Mouse (Mus musculus): ENCODE measurements around the gene Morc1. TPM values are rescaled to one million over a fixed set of nuclear protein-coding genes. Genes with fewer than 3 reads are reported as not detected.
A peak's percentile ranks its signal among the peaks of the same experiment; 100 is the strongest.

The Morc1 gene
- total RNA-seq (2022) = under 1 TPM in 1 of 4 experiments, not detected in 3; 0.17 TPM

DNA sequence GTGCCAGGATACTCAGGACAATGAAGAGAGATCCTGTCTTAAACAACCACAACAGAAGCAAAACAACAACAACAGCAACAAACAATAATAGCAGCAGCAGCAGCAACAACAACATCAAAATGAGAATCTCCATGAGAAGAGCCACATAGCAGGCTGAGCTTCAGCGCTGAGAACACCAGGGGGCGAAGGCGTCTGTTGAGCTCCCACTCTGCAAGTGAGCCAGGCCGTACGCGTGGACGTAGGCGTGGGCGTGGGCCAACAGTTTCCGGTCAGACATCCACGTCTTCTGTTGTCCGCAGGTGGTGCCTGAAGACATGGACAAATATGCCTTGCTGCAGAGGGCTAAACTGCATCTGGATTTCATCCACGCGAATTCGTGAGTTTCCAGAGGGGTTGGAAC, at the start of gene Morc1:
Gene Morc1 (plus strand): TSS at position 211 of the 400 bp plus-strand sequence.
- no peak for DNase-seq (ENCODE audit: low spot score in 2 of 2)

DNA sequence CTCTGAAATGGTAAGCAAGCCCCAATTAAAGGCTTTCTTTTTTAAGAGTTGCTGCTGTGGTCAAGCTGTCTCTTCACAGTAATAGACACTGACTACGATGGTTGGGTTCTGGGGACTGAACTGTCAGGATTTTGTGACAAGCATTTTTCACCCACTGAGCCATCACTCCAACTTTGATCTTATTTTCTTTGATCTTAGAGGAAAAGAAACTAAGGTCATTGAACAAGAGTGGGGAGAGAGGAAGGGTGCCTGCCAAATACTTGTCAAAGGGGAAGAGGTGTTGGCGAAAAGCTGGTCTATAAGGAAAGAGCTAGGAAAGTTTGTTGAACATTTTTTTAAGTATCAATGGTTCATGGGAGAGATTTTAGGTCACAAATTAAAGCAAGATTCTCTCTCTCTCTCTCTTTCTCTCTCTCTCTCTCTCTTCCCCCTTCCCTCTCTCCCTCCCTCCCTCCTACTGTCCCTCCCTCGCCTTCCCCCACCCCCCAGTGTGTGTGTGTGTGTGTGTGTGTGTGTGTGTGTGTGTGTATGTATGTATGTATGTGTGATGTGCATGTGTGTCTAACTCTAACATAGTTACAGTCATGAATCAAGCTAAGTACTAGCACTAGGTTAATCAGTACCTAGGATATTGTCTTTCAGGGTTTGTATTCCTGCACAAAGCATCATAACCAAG, 47.3 kb upstream of the Morc1 start:
- no peak for DNase-seq (ENCODE audit: low spot score in 2 of 2)

DNA sequence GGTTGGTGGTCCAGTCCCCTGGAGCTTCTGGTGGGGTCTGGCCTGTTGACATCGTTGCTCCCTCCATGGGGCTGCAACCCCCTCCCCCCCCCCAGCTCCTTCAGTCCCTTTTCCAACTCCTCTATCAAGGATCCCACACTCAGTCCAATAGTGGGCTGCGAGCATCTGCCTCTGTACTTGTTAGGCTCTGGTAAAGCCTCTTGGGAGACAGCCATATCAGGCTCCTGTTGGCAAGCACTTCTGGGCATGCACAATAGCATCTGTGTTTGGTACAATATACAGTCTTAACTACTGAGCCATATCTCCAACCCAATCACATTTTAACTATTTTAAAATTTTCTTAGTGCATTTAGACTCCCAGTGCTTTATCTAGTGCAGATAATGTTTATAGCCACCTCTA, 44.1 kb upstream of the Morc1 start:
- peak in 1 of 2 experiments; percentile 13 for DNase-seq (ENCODE audit: low spot score in 2 of 2)

DNA sequence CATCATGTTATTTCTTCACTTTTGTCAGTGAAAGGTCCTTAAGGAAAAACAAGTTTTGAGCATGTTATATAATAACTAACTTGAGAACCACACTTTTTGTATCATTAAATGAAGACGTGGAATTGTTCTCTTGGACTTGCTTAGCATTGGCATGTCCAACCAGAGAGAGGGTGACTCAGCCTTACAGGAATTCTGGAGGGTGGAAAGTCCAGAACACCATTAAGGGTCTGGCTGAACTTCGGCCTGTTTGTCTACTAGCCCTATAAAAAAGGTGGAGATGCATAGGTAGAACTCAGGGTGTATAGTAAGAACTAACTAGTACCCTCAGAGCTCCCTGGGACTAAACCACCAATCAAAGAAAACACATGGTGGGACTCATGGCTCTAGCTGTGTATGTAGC, 35.8 kb upstream of the Morc1 start:
- no peak for DNase-seq (ENCODE audit: low spot score in 2 of 2)

DNA sequence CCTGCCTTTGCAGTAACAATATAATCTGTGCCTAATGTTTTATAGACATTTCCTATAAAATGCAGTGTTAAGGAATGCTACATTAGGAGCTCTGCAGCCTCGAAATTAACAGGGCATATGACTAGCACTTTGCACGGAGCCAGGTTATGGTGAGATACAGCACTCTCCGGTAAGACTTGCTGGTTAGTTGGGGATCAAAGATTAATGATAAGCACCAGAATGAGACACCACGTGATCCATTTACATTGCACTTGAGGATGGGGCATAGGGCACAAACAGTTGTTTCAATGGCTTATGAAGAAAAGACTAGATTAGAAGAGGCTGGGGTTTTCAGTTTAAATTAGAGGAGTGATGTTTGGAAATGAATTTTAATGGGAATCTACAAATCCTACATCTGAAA, 28.1 kb upstream of the Morc1 start:
- DNase-seq (ENCODE audit: low spot score in 2 of 2) = no peak

DNA sequence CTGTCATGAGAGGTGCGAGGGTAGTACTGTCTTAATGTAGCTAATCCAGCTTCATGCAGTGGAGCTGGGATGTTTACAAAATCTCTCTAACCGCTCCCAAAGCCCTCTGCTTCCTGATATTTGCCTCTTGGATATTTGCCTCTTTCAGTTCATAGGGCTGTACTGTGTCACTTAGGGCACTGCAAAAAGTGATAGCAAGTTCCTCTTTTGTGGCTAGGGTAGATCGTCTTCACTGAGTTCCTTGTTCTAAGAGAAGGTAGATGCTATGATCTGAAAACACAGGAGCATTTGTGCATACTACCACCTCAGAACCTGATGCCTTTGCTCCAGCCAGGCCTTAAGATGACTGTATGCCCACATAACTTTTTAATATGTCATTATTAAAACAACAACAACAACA, 27.6 kb upstream of the Morc1 start:
- DNase-seq (ENCODE audit: low spot score in 2 of 2) = no peak

DNA sequence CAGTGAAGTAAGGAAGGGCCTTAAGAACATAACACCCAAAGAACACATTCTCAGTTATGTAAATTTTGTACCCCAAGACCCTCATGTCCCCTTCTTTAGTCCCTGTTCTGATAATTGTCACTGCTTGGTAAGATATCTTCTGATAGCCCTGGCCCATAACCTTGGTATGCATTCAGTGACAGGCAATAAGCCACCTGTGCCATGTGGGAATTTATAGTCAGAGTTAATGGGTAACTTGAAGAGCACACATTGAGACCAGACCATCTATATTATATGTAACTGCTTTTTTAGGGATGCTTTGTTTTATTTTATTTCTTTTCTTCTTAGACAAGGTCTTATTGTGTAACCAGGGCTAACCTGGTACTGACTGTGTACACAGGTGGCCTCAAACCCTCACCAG, 27.0 kb upstream of the Morc1 start:
- DNase-seq (ENCODE audit: low spot score in 2 of 2) = no peak

DNA sequence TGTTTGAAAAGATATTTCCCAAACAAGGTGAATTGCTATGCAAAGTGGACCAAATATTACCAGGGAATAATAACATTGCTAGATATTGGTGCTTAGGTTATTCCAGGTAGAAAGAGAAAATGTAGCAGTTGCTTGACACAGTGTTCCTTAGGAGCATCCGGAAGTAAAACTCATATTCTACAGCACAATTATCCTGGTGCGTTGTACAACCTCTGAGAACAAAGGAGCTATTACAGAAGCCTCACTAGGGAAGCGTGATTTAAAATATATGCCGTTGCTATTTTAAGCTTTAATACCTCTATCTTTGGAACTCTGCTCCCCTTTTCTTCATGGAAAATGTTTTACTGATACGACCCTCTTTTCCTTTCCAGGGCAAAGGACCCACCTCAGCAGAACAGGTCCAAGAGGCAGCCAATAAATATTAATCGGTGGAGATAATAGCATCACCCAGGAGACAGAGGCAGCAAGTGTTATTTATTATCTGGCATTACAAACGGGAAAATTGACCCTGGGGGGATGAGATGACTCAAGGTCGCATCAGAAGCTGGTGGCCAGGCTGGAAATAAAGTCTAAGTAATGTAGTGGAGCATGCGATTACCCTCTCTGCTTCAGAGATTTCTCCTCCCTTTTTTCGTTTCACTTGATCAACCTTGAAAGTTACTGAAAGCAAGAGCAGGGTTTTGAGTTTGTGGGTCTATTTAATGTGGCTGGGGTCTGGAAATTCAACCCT, 25.2 kb upstream of the Morc1 start:
- no peak for DNase-seq (ENCODE audit: low spot score in 2 of 2)

DNA sequence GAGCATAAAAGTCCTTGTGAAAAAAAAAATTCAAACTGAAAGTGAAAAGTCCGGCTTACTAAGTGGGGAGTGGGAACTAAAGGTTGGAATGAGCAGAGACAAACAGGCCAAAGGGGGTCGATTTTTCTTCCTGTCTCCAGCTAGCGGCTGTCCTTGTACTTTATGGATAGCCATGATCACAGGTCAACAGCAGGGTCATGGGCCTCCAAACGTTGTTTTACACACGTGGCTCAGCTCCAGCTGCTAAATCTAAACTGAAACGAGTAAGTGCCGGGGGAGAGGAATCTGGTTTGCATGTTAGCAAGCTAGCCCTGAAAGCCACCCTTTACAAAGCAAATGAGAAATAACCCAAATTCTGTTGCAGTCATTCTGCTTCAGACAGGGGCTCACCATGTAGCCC, 21.5 kb upstream of the Morc1 start:
- no peak for DNase-seq (ENCODE audit: low spot score in 2 of 2)

DNA sequence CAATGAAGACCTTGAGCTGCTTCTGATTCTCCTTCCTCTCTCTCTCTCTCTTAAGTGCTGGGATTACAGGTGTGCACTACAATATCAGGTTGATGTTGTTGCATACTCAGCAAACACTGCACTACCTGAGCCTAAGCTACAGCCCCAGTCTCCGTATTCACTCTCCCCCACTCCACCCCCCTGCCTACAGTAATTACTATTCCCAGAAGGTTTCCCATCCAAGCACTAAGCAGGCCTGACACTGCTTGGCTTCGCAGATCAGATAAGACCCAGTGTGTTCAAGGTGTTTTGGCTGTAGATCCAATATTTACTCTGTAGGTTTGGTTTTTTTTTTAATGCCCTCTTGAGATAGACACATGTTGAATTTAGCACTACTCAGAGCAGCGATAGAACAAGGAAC, 20.9 kb upstream of the Morc1 start:
- DNase-seq (ENCODE audit: low spot score in 2 of 2) = no peak

DNA sequence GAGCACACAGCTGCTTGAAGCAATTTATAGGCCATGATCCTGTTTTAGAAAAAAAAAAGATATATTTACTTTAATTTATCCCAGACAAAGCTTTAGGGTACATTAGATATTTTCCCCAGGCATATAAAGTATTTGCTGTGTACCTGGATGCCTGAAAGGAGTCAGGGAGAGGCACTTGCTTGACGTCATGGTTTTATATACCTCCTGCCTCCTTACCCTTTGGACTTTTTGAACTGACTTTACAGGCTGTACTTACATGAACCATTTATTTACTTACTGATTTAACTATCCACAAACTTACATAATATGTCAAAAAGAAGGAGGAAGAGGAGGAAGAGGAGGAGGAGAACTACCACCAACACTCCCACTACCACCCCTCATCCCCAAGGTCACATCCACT, 18.8 kb upstream of the Morc1 start, which contains the start of gene Gm5485:
Gene Gm5485 (minus strand): TSS at position 171 of the 400 bp plus-strand sequence.
- no peak for DNase-seq (ENCODE audit: low spot score in 2 of 2)

DNA sequence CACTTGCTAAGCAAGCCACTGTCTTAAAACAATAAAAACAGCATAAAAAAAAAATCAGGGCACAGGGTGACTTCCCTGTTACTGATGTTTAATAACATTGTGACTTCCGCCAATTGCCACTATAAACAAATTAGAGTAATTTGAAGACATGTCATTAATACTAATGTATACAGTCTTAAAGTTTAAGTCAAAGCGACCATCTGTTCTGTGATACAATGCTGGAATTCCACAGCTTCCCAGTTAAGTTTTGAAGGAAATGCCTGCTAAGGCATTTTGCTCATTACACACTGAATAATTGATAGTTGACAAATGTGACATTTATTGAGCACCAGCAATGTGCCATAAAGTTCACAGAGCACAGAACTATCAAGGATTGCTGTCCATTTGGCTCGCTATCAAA, 12.5 kb upstream of the Morc1 start:
- no peak for DNase-seq (ENCODE audit: low spot score in 2 of 2)

DNA sequence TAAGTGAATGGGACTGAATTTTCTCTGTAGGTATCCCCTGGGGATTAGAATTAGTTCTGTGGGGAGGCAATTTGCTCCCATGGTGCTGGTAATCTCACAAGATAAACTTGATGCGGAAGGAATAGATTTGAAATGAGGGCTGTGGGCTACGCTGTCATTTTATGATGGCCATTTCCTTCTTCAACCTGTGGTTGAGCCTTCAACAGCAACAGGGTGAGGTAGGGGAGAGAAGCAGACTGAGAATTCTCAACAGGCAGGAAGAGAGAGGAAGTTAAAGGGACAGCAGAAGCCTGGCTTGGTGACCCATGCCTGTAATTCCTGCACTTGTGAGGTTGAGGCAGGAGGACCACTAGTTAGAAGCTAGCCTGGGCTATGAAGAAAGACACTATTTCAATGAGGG, 12.0 kb upstream of the Morc1 start:
- no peak for DNase-seq (ENCODE audit: low spot score in 2 of 2)

DNA sequence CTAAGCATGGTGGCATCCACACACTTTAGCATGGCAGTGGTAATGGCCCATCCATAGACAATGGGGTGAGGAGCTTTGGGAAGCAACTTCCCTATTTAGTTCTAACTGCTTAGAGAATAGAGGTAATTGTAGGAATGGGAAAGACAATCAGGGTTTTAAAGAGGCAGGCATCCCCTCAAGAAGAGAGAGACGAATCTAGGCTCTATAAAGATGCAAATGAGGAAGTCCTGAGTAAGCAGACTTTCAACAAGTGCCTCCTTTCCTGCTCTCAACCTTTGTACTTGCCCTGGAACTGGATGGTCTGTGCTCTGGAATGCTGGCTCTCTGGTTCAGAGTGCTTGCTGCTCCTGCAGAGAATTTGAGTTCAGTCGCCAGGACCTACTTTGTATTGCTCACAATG, 8.5 kb upstream of the Morc1 start:
- DNase-seq (ENCODE audit: low spot score in 2 of 2) = no peak

DNA sequence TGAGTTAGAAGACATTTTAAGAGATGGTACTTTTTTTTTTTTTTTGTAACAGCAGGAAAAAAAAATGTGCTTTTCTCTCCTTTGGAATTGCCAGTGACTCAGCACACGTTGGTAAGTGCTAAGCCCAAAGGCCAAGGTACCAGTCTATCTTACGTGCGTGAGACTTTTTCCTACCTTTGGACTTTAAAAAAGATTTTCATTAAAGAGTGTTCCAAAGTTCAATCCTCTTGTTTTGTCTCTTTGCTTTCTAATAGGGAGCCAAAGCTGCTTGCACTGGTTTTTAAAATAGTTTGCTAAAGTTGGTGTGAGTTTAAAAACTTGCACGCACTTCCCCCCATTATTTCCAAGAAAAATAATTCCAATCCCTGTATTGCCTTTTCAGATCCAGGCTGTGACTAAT, 7.0 kb upstream of the Morc1 start:
- no peak for DNase-seq (ENCODE audit: low spot score in 2 of 2)

DNA sequence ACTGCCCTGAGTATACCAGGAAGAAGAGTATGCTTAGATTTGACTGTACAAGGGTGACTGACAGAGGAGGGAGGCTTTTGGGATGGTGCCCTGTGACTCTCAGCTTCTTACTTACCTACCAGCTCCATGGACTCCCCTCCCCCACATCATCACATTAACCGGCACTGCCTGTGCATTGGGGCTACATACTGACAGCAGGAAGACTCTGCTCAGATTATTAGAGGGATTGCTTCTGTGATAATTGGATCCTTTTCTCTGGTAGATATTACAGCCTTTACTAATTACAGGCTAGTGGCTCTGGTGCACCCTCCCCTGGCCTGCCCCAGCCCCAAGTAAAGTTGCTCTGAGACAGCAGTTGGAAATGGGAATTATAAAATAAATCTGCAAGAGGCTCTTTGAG, 1.6 kb upstream of the Morc1 start:
- DNase-seq (ENCODE audit: low spot score in 2 of 2) = no peak

DNA sequence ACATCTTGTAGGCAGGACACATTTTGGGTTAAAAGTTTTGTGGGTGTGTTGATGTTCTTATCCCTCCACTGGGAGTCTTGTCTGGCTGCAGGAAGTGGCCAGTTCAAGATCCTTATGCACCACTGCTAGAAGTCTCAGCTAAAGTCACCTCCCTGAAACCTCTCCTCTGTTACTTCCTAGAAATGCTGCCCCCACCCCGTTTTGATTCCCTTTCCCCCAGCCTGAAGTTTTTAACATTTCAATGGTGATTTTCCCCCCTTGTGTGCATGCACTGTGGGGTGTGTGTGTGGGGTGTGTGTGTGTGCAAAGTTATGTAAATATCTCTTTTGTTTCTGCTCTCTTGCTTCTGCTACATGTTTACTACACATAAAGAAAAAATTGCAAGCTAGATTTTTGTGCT, 4.4 kb downstream of the Morc1 start:
- DNase-seq (ENCODE audit: low spot score in 2 of 2) = no peak

DNA sequence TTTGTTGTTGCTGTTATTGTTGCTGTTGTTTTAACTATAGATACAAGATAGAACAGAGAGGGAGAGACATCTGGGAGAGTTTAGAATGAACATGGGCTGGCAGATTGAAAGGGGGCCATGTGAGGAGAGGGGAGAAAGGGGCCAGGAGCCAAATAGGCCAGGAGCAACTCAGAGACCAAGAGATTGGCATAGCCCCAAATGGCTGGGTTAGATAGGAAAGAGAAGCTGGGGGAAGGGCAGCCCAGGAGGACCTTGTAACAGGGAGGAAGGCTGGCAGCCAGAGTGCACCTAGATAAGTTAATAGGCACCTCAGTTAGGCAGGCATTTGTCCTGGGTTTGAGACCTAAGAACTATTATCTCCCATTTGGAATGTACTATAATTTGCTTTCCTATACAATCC, 6.4 kb downstream of the Morc1 start:
- DNase-seq (ENCODE audit: low spot score in 2 of 2) = no peak

DNA sequence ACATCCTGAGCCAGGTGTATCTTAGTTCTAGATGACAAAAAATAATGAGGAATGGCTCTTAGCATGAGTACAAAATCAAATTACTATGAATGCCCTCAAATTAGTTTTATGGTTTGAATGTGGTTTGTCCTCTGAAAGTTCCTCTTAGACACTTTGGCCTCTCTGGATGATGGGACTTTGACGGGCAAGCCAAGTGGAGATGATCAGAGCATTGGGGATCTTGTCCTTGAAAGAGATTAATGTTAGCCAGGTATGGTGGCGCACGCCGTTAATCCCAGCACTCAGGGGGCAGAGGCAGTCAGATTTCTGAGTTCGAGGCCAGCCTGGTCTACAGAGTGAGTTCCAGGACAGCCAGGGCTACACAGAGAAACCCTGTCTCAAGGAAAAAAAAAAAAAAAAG, 13.6 kb downstream of the Morc1 start:
- no peak for DNase-seq (ENCODE audit: low spot score in 2 of 2)

DNA sequence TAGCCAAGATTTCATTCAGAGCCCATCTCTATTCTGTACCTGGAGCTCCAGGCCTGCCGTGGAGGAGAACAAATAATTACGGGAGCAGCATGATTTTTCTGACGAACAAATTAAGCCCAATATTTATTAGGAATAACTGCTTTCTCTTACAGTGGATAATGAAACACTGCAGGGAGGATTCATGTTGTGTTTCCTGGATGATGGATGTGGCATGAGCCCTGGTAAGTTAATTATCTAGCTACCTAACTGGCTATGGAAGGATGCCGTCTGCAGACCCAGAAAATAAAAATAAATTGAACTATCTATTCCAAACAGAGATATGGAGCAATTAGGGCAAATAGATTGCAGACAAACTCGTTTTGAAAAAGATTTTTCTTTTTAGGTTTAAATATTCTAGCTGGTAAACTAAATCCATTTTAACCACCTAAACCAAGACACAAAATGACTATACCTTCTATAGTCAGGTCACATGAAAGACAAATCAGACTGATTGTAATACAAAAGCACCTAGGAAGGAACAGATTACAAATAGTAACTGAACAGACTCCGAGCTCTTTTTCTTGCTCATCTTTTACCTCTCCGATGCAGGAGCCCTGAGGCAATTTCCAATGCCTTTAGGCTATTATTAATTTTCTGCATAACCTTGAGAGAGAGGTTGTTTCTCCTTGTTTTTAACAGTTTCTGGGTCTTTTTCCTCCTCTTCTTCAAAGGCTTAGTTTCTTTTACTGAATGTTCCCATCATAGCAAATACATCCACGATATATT, 15.3 kb downstream of the Morc1 start:
- no peak for DNase-seq (ENCODE audit: low spot score in 2 of 2)

DNA sequence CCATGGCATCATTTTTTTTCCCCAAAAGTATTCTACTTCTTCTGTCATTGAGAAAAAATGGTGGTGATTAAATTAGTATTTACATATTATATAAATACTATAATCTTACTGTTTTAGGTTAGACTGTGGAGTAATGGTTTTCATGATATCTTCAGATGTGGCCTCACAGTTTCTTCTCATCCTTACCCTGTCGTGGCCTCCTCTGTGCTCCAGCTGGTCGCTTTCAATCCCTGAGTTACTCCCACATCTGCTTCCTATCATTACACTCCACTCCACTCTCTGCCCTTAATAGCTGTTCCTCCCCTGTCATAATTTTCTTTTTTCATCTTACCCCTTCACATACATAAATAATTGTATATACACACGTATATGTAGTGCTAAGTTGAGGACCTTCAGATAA, 22.2 kb downstream of the Morc1 start:
- no peak for DNase-seq (ENCODE audit: low spot score in 2 of 2)

DNA sequence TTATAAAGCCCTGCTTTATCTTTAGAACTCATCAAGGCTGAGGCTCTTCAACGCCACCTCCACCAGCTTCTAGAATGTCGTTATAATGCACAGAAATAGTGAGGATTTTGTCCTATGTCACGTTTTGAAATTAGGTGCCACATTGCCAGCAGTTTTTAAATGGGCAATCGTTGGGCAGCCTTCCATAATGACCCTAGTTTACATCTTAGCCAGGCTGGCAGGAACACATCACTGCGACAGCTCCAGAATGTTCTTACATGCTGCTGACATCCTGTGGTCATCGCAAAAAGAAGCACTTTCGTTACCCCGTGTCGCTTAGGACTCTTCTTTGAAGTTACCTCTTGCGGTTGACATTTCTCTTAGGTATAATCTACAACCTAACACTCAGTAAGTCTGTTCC, 42.4 kb downstream of the Morc1 start:
- DNase-seq (ENCODE audit: low spot score in 2 of 2) = no peak

All from left cerebral cortex, adult 8-10 months (tissue).